Mouse (Mus musculus) megakaryocyte, adult 5-6 weeks (primary cell): ENCODE measurements around the gene Cenpe. TPM values are rescaled to one million over a fixed set of nuclear protein-coding genes. Genes with fewer than 3 reads are reported as not detected.
"Not testable (repeated sequence)": the region's sequence is repeated elsewhere in the genome, so short reads cannot be mapped to it uniquely, and the experiment has no call there.

Experiments used
- ATAC-seq: 2 replicates; pipeline ENCODE4 v1.8.0; 2016; ENCODE audit warnings: mild to moderate bottlenecking, inconsistent platforms; ENCODE audit not compliant: poor library complexity, severe bottlenecking
- total RNA-seq, 2 experiments: library from RNA; stranded (forward) in 1 of 2; stranded (reverse) in 1 of 2; fragments of 153-499, 151-499 nt in 1 of 2; fragments of 221-1000, 200-1000 nt in 1 of 2; gene quantifications; 2 replicates each; pipeline versions ENCODE4 v1.2.3 to v1.2.4; 2015 to 2017

The Cenpe gene
- total RNA-seq (2015): 45.5 and 53.2 TPM in 2 replicates
- 82.3 and 85.2 TPM in 2 replicates for total RNA-seq (2017)

DNA sequence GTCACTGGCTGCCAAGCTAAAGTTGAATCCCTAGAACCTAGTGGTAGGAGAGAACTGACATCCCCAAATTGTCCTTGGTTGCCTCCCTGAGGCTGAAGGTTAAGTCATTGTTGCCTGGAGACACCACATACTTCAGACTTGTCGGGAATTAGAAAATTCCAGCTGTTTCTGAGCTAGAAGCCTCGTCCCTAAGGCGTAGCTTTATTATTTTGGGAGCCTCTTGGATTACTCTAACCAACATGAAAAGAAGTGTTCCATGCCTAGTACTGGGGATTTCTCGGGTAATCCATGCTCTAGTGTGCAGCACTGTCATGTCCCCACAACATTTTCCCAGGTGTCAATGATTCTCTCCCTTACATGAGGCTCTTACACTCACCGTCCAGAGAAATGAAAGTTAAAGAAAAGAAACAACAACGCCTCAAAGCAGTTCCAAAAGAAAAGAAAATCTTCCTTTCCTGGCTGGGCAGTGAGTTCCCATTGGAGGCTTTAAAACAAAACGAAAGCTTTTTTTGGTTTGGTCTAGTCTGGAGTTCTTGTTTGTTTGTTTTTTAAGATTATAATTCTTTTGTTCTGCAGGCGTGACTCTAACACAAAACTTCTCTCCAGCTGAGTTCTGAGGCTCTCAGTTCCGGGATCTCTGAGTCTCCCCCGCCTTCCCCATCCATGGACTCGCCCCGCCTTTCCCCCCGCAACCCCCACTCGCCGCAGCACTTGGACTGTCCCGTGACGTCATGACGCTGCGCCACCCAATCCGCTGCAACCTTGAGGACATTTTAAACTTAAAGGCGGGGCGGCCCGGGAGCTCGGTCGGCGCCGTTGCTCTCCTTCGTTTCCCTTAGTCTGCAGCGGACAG, at the start of gene Cenpe:
Gene Cenpe, plus strand, starts transcription at position 733 of the 853 bp plus-strand sequence.
- peak; percentile 95 for ATAC-seq

GRCm38 (mm10) chr3:135171898-135172446, 40.4 kb upstream of the Cenpe start:
- no peak for ATAC-seq

DNA sequence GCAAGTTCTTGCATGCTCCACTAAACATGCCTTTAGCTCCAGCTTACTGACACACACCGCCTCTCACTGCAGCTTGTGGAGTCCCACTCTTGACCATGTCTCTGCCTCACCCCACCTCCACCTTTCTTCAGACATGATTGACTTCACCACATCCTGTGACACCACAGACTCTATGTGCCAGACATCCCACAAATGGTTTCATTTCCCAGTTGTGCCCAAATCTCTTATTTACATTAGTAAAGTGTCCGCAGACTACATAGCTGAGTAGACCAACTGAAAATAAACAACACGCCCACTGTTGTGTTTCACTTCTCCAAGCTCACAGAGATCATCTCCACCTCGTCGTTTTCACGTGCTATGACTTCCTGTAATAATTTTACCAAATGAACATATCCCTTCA, 20.5 kb upstream of the Cenpe start:
- peak; percentile 97 for ATAC-seq

DNA sequence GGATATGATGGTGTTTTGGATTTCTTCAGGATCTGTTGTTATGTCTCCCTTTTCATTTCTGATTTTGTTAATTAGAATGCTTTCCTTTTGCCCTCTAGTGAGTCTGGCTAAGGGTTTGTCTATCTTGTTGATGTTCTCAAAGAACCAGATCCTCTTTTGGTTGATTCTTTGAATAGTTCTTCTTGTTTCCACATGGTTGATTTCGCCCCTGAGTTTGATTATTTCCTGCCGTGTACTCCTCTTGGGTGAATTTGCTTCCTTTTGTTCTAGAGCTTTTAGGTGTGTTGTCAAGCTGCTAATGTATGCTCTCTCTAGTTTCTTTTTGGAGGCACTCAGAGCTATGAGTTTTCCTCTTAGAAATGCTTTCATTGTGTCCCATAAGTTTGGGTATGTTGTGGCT, 14.3 kb upstream of the Cenpe start:
- not testable (repeated sequence) for ATAC-seq

DNA sequence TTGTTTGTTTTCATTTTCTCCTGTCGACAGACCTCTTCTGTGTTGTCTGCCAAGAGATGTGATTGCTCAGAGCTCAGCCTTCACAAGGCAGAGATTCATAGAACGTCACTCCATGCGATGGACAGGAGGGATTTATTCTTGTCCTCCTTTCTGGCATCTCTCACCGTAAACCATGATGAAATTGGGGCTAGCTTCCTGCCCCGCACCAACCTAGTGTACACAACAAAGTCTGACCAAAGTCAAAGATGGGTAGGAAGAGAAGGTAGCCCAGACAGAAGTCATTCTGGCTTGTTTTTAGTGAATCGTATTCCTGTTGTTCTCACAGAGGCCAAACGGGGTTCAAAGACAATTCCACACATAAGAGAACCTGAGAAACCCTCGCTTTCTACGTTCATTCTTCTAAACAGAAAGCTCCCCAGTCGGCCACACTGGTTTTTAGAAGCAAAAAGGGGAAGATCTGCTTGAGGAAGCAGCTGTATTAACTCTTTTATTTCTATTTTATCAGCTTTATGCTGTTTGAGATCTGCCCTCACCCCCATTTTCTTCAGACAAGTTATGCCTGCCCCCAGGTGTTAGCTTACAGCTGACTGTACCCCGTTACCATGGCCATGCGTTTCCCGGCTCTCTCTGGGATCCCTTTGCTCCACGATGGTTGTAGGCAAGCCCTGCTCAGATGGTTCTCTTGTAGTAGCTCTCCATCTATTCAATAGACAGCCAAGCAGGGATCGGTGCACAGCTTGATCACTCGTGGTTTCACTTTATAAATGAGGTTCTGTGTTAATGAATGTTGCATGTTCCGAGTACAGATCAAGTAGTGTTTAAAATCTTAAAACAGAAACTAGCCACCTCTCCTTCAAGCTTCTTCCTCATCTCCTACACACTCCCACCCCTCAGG, 11.7 kb upstream of the Cenpe start:
- ATAC-seq: peak; percentile 69

DNA sequence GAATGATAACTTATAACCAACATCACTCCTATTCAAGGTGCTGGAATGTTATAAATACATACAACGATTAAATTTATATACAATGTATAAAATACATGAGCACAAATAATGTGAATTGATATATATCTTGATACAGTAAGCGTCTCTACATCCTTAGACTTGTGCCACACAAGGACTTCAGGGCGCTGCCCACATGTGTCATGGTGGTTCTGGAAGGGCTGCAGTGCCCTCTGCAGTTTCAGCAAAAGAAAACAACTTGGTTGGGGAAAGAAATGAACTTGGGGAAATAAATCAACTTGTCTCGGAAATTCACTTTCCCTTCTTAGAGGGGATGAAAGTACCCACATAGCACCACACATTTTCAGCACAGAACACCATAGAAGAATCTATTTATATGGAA, 5.7 kb upstream of the Cenpe start:
- peak; percentile 62; the same call in 1 of the 2 replicates for ATAC-seq

DNA sequence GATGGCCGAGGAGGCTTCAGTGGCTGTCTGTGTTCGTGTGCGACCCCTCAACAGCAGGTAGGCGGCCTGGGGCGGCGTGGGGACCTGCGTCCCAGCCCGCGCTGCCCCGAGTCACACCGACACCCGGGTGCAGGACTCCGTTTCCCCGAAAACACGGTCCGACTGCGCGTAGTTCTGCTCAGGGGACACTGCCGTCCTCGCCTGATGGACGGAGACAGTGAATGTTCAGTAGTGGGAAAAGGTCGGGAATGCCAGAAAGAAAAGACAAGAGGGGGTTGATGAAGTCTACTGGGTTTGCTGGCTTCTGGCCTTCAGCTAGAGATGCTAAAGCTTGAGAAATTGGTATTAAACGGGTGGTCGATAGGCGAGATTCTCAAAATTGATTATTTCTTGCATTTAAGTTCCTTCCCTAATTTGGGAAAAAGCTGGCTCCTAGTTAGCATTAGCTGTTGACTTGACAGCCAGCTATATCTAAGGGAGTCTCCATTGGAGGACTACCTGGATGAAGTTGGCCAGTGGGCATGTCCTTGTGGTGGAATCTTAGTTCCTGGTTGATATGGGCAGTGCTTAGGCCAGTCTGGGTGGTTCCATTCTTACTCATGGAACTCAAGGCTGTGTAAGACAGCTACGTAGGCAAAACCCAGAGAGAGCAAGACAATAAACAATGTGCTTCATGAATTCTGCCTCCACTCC, 467 bp downstream of the Cenpe start:
- ATAC-seq: peak; percentile 37

DNA sequence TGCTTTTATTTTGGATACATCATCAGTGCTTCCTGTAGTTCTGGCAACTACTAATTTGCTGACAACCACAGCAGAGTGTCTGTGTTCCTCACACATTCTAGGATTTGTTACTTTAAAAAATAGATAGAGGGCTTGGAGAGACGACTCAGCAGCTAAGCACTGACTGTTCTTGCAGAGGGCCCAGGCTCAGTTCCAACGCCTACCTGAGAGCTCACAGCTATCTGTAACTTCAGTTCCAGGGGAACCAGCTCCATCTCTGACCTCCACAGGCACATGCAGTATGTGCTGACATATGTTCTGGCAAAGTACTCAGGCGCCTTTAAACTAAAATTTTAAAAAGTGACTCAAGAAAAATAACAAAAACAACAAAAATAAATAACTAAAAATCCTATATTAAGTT, 19.7 kb downstream of the Cenpe start:
- ATAC-seq: no peak

GRCm38 (mm10) chr3:135232462-135232861, 20.1 kb downstream of the Cenpe start:
- ATAC-seq: no peak

- ATAC-seq: no peak
Measured at GRCm38 (mm10) chr3:135245733-135246132, 33.4 kb downstream of the Cenpe start.

DNA sequence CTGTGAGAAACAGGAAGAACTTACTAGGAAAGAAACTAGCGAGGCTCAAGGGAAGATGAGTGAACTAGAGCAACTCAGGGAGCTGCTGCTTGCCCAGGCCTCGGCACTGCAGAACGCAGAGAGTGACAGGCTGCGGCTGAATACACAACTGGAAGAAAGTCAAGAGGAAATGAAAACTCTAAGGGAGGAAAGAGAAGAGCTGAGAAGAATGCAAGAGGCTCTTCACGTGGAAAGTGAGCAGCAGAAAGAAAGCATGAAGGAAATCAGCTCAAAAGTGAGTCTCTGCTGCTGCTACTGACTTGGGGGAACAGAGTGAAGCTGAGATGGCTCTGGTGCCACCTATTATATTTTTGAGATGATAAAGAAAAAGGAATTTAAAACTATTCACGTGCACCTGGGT, 34.5 kb downstream of the Cenpe start:
- no peak for ATAC-seq

DNA sequence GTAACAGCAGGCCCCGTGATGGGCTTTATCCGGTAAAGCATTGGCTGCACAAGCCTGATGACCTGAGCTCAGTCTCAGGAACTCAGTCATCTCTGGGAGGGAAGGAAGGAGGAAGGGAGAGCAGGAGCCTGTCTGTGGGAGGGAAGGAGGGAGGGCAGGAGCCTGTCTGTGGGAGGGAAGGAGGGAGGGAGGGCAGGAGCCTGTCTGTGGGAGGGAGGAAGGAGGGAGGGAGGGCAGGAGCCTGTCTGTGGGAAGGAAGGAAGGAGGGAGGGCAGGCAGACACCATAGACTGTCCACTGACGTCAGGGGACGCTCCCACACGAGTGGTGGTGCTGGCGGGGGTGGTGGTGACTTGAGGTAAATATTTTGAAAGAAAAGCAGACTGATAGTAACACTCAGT, 36.8 kb downstream of the Cenpe start:
- no peak for ATAC-seq

GRCm38 (mm10) chr3:135251825-135252224, 39.5 kb downstream of the Cenpe start:
- no peak for ATAC-seq

- ATAC-seq: no peak
Measured at GRCm38 (mm10) chr3:135254784-135255183, 42.4 kb downstream of the Cenpe start.

GRCm38 (mm10) chr3:135258919-135259318, 46.6 kb downstream of the Cenpe start:
- ATAC-seq: no peak

DNA sequence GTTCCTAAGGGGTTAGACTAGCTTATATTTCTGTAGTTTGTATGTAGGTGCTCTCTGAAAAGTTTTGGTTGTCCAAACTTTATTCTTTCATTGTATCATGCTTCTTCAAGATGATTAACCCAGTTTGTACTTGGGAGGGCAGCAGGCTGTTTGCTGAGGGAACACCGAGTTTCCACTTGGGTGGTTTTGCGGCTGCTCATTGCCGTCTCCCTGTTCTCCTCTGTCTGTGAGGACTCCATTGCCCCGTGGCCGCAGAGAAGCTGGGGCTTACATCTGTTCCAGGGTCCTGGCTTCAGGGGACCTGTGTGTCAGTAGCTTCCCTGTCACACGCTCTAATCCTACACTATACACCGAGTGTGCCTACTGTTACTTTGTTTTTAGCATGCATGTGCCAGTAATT, 47.9 kb downstream of the Cenpe start:
- ATAC-seq: no peak

GRCm38 (mm10) chr3:135268616-135269015, 56.3 kb downstream of the Cenpe start:
- no peak for ATAC-seq

DNA sequence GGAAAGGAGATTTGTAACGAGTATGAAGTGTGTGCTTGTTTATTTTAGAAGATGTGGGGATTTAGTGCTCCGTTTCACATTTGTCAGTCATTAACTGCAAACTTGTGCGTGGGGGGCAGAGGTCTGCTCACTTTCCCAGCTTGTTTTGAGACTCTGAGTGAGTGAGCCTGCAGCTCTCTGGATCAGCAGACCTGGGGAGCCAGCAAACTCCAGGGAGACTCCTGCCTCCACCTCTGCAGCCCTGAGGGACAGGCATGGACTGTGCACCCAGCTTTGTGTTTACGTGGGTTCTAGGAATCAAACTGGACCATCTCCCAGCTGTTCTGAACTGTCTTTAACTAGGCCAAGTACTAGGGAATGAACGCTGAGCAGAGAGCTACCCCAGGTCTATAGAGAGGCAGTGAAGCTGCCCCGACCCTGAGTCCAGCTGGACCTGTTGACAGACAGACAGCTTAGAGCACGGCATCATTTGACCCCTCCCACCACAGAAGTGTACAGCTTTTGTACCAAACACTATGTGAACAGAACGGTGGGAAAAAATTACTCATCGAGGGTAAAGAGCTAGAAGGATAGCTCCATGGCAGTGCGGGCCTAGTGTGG, 57.2 kb downstream of the Cenpe start:
- ATAC-seq: no peak

- ATAC-seq: no peak
Measured at GRCm38 (mm10) chr3:135272627-135273026, 60.3 kb downstream of the Cenpe start.

- no peak for ATAC-seq
Measured at GRCm38 (mm10) chr3:135273047-135273446, 60.7 kb downstream of the Cenpe start.
